Mouse (Mus musculus): ENCODE data around the gene Dixdc1. TPM values are rescaled to one million over a fixed set of nuclear protein-coding genes. Genes with fewer than 3 reads are reported as not detected.

The Dixdc1 gene
- polyA plus RNA-seq, 1 experiment from 2014 or later: 8.5 TPM

GRCm38 (mm10) chr9:50693631-50694030, 45.7 kb downstream of the Dixdc1 start:
- peaks cover 5% of the 10 kb centered on the region; the same call in 1 of the 2 replicates for H3K27me3 ChIP-seq
- H3K4me3 ChIP-seq (replicated peaks): peak overlapping the region; percentile 24
- peaks cover 26% of the 10 kb centered on the region for H3K4me1 ChIP-seq
- ATAC-seq (replicated peaks; ENCODE audit: low FRiP score): no peak; the same call in 1 of the 2 replicates
- no peak overlapping the region for H3K9ac ChIP-seq
- H3K4me2 ChIP-seq: peak overlapping the region; percentile 50
- peaks cover 4% of the 10 kb centered on the region; the same call in 1 of the 2 replicates for H3K36me3 ChIP-seq
- no peaks in the 10 kb centered on the region for H3K9me3 ChIP-seq (replicated peaks)
- H3K27ac ChIP-seq: peak overlapping the region; percentile 41
- 18% methylated on average over 10 of the region's 10 CpGs for WGBS

- Histone ChIP-seq H3K4me1 (peaks cover 20% of the 10 kb centered on the region), H3K9me3 (replicated peaks) (no peaks in the 10 kb centered on the region), H3K9ac (no peak overlapping the region), H3K4me2 (peak overlapping the region; percentile 50), H3K4me3 (replicated peaks) (peak overlapping the region; percentile 24), H3K36me3 (peaks cover 4% of the 10 kb centered on the region; the same call in 1 of the 2 replicates), H3K27me3 (no peaks in the 10 kb centered on the region), H3K27ac (peak overlapping the region; percentile 41)
- WGBS: 25% methylated on average over 13 of the region's 13 CpGs
- peak; percentile 80 for ATAC-seq (replicated peaks; ENCODE audit: low FRiP score)
Observed at GRCm38 (mm10) chr9:50692626-50693580, 46.4 kb downstream of the Dixdc1 start.

GRCm38 (mm10) chr9:50686866-50687652, 52.3 kb downstream of the Dixdc1 start:
- H3K4me1 ChIP-seq: no peaks in the 10 kb centered on the region
- no peak overlapping the region for H3K4me3 ChIP-seq (replicated peaks)
- WGBS: 80% methylated on average over 6 of the region's 6 CpGs
- no peak overlapping the region for H3K4me2 ChIP-seq
- H3K9me3 ChIP-seq (replicated peaks): no peaks in the 10 kb centered on the region
- H3K36me3 ChIP-seq: peaks cover 11% of the 10 kb centered on the region; the same call in 1 of the 2 replicates
- H3K27me3 ChIP-seq: no peaks in the 10 kb centered on the region
- no peak overlapping the region for H3K9ac ChIP-seq
- ATAC-seq (replicated peaks; ENCODE audit: low FRiP score): no peak
- no peak overlapping the region for H3K27ac ChIP-seq

GRCm38 (mm10) chr9:50681727-50682126, 57.6 kb downstream of the Dixdc1 start:
- 68% methylated on average over 7 of the region's 7 CpGs for WGBS
- Histone ChIP-seq H3K4me1 (no peaks in the 10 kb centered on the region), H3K36me3 (peaks cover 20% of the 10 kb centered on the region), H3K4me3 (replicated peaks) (no peak overlapping the region), H3K4me2 (no peak overlapping the region), H3K27me3 (no peaks in the 10 kb centered on the region), H3K27ac (no peak overlapping the region), H3K9me3 (replicated peaks) (no peaks in the 10 kb centered on the region), H3K9ac (no peak overlapping the region)
- ATAC-seq (replicated peaks; ENCODE audit: low FRiP score): no peak

GRCm38 (mm10) chr9:50679406-50679805, 59.9 kb downstream of the Dixdc1 start:
- 81% methylated on average over 1 of the region's 1 CpGs for WGBS
- no peak overlapping the region for H3K27ac ChIP-seq
- no peak overlapping the region for H3K4me3 ChIP-seq (replicated peaks)
- H3K27me3 ChIP-seq: no peaks in the 10 kb centered on the region
- H3K36me3 ChIP-seq: peaks cover 20% of the 10 kb centered on the region
- no peaks in the 10 kb centered on the region for H3K9me3 ChIP-seq (replicated peaks)
- no peak overlapping the region for H3K4me2 ChIP-seq
- no peak for ATAC-seq (replicated peaks; ENCODE audit: low FRiP score)
- no peaks in the 10 kb centered on the region for H3K4me1 ChIP-seq
- H3K9ac ChIP-seq: no peak overlapping the region

- no peak overlapping the region for H3K9ac ChIP-seq
- WGBS: 25% methylated on average over 1 of the region's 1 CpGs
- H3K36me3 ChIP-seq: no peaks in the 10 kb centered on the region
- no peaks in the 10 kb centered on the region for H3K27me3 ChIP-seq
- no peaks in the 10 kb centered on the region for H3K4me1 ChIP-seq
- H3K4me3 ChIP-seq (replicated peaks): no peak overlapping the region
- H3K9me3 ChIP-seq (replicated peaks): no peaks in the 10 kb centered on the region
- H3K27ac ChIP-seq: no peak overlapping the region
- ATAC-seq (replicated peaks; ENCODE audit: low FRiP score): no peak
- no peak overlapping the region for H3K4me2 ChIP-seq
Observed at GRCm38 (mm10) chr9:50674771-50675170, 64.5 kb downstream of the Dixdc1 start.

- no peak overlapping the region for H3K27ac ChIP-seq
- 39% methylated on average over 5 of the region's 5 CpGs for WGBS
- peak; percentile 69; the same call in 1 of the 2 replicates for ATAC-seq (replicated peaks; ENCODE audit: low FRiP score)
- H3K4me1 ChIP-seq: no peaks in the 10 kb centered on the region
- H3K4me3 ChIP-seq (replicated peaks): no peak overlapping the region
- H3K27me3 ChIP-seq: no peaks in the 10 kb centered on the region
- H3K9ac ChIP-seq: no peak overlapping the region
- H3K36me3 ChIP-seq: peaks cover 11% of the 10 kb centered on the region; the same call in 1 of the 2 replicates
- H3K4me2 ChIP-seq: no peak overlapping the region
- H3K9me3 ChIP-seq (replicated peaks): no peaks in the 10 kb centered on the region
Observed at GRCm38 (mm10) chr9:50670690-50671089, 68.6 kb downstream of the Dixdc1 start.

- no peak overlapping the region for H3K4me3 ChIP-seq (replicated peaks)
- no peaks in the 10 kb centered on the region for H3K9me3 ChIP-seq (replicated peaks)
- peaks cover 12% of the 10 kb centered on the region; the same call in 1 of the 2 replicates for H3K36me3 ChIP-seq
- 81% methylated on average over 8 of the region's 8 CpGs for WGBS
- H3K4me1 ChIP-seq: no peaks in the 10 kb centered on the region
- no peak overlapping the region for H3K9ac ChIP-seq
- ATAC-seq (replicated peaks; ENCODE audit: low FRiP score): no peak
- no peak overlapping the region for H3K4me2 ChIP-seq
- H3K27ac ChIP-seq: no peak overlapping the region
- no peaks in the 10 kb centered on the region for H3K27me3 ChIP-seq
Observed at GRCm38 (mm10) chr9:50667579-50668498, 71.5 kb downstream of the Dixdc1 start.

- H3K4me3 ChIP-seq (replicated peaks): no peak overlapping the region
- H3K36me3 ChIP-seq: peaks cover 12% of the 10 kb centered on the region; the same call in 1 of the 2 replicates
- no peak overlapping the region for H3K27ac ChIP-seq
- H3K27me3 ChIP-seq: no peaks in the 10 kb centered on the region
- 84% methylated on average over 6 of the region's 6 CpGs for WGBS
- H3K4me1 ChIP-seq: no peaks in the 10 kb centered on the region
- ATAC-seq (replicated peaks; ENCODE audit: low FRiP score): no peak
- H3K4me2 ChIP-seq: no peak overlapping the region
- no peak overlapping the region for H3K9ac ChIP-seq
- H3K9me3 ChIP-seq (replicated peaks): no peaks in the 10 kb centered on the region
Observed at GRCm38 (mm10) chr9:50666442-50666841, 72.9 kb downstream of the Dixdc1 start.

- Histone ChIP-seq H3K4me2 (no peak overlapping the region), H3K36me3 (peaks cover 12% of the 10 kb centered on the region; the same call in 1 of the 2 replicates), H3K9me3 (replicated peaks) (no peaks in the 10 kb centered on the region), H3K4me3 (replicated peaks) (no peak overlapping the region), H3K9ac (no peak overlapping the region), H3K4me1 (peaks cover 6% of the 10 kb centered on the region), H3K27me3 (no peaks in the 10 kb centered on the region), H3K27ac (no peak overlapping the region)
- ATAC-seq (replicated peaks; ENCODE audit: low FRiP score): no peak
- WGBS: 89% methylated on average over 5 of the region's 5 CpGs
Observed at GRCm38 (mm10) chr9:50664826-50665225, 74.5 kb downstream of the Dixdc1 start.

- Histone ChIP-seq H3K9ac (peak overlapping the region; percentile 21; the same call in 1 of the 2 replicates), H3K4me1 (peaks cover 17% of the 10 kb centered on the region), H3K4me2 (peak overlapping the region; percentile 79), H3K9me3 (replicated peaks) (no peaks in the 10 kb centered on the region), H3K27me3 (no peaks in the 10 kb centered on the region), H3K36me3 (peaks cover 24% of the 10 kb centered on the region), H3K27ac (0 out of 2 replicates have a peak overlapping the region, but pooled peaks have one; percentile 94), H3K4me3 (replicated peaks) (peak overlapping the region; percentile 79)
- ATAC-seq (replicated peaks; ENCODE audit: low FRiP score): no peak
- WGBS: 11% methylated on average over 12 of the region's 12 CpGs
Observed at GRCm38 (mm10) chr9:50660431-50660830, 78.9 kb downstream of the Dixdc1 start.

All from kidney, embryonic 15.5 days (tissue).